Mouse (Mus musculus) liver, embryonic 14.5 days (tissue): ENCODE measurements around the gene Ttc41. TPM values are rescaled to one million over a fixed set of nuclear protein-coding genes. Genes with fewer than 3 reads are reported as not detected.
"Not testable (repeated sequence)": the region's sequence is repeated elsewhere in the genome, so short reads cannot be mapped to it uniquely, and the experiment has no call there.

Experiments
- ATAC-seq: fragments of 200-750 bp; cut with Nextera tagmentation; 2 replicates; pipeline ENCODE4 v1.8.0; 2017; ENCODE audit warnings: moderate number of reproducible peaks, mild to moderate bottlenecking, moderate library complexity; ENCODE audit not compliant: insufficient read depth
- DNase-seq, 3 experiments: peaks; one replicate each; pipeline ENCODE4 v3.0.0-alpha.2; 2012 to 2013; ENCODE audit warnings: low read depth in 3 of 3, low spot score in 3 of 3
- H3K27ac ChIP-seq: fragments of 300-500 bp; sonication (generic); 2 replicates; pipeline ENCODE4 v1.5.1; 2014; ENCODE audit warnings: moderate library complexity, mild to moderate bottlenecking, control low read depth, inconsistent platforms
- H3K27me3 ChIP-seq: fragments of 300-500 bp; sonication (generic); 2 replicates; pipeline ENCODE4 v1.6.1; 2014; ENCODE audit warnings: mild to moderate bottlenecking, low read length, moderate library complexity; ENCODE audit not compliant: control insufficient read depth, insufficient read depth
- H3K36me3 ChIP-seq: fragments of 300-500 bp; sonication (generic); replicated peaks from 2 replicates; pipeline ENCODE4 v1.6.1; 2014; ENCODE audit warnings: low read depth; ENCODE audit not compliant: control insufficient read depth, insufficient read depth
- H3K4me1 ChIP-seq, 2 experiments: fragments of 200-500 bp in 1 of 2; fragments of 300-500 bp in 1 of 2; sonication (generic) in 1 of 2; replicated peaks; 2 replicates each; pipeline ENCODE4 v1.6.1; 2012 to 2014; ENCODE audit warnings: antibody characterized with exemption in 1 of 2, inconsistent platforms in 1 of 2, low read length in 1 of 2; ENCODE audit not compliant: control insufficient read depth in 2 of 2, insufficient read depth in 2 of 2
- H3K4me2 ChIP-seq: fragments of 300-500 bp; sonication (generic); 2 replicates; pipeline ENCODE4 v1.6.1; 2014; ENCODE audit warnings: low read depth, mild to moderate bottlenecking, control low read depth, moderate library complexity
- H3K4me3 ChIP-seq, 2 experiments: fragments of 200-500 bp in 1 of 2; fragments of 300-500 bp in 1 of 2; sonication (generic) in 1 of 2; 2 replicates each; pipeline ENCODE4 v1.5.1; 2012 to 2014; ENCODE audit warnings: low read depth in 2 of 2, low read length in 2 of 2, mild to moderate bottlenecking in 2 of 2, control low read depth in 1 of 2, inconsistent platforms in 1 of 2, moderate library complexity in 1 of 2; ENCODE audit not compliant: insufficient read depth in 1 of 2
- H3K9ac ChIP-seq: fragments of 300-500 bp; sonication (generic); replicated peaks from 2 replicates; pipeline ENCODE4 v1.6.1; 2014; ENCODE audit warnings: mild to moderate bottlenecking, control low read depth, moderate library complexity
- H3K9me3 ChIP-seq: fragments of 300-500 bp; sonication (generic); 2 replicates; pipeline ENCODE4 v1.6.1; 2016; ENCODE audit warnings: low read length, mixed read lengths; ENCODE audit not compliant: control insufficient read depth
- CTCF ChIP-seq: IDR thresholded peaks from 2 replicates; pipeline ENCODE4 v1.5.1; 2016; ENCODE audit warnings: antibody characterized with exemption, low read depth, control low read depth
- EP300 ChIP-seq: IDR thresholded peaks from 2 replicates; pipeline ENCODE4 v1.6.1; 2016; ENCODE audit warnings: antibody characterized with exemption, low read depth
- WGBS: fragments of 180-500 bp; shearing (Covaris S2); extraction: QIAGEN DNeasy Blood & Tissue Kit; methylation state at CpG from one replicate; pipeline ENCODE4 v1.1.7; 2014; ENCODE audit not compliant: insufficient replicate concordance; 5-methylcytosine and 5-hydroxymethylcytosine counted together
- polyA plus RNA-seq, 2 experiments: library from polyadenylated mRNA; depleted of rRNA in 1 of 2; stranded (reverse) in 1 of 2; unstranded in 1 of 2; fragments of >200 nt; fragmentation: Nextera tagmentation in 1 of 2; extraction: Ambion mirVana in 1 of 2; gene quantifications; 2 replicates each; pipeline versions ENCODE4 v1.2.1 to v1.2.3; 2012 to 2014

Ttc41 gene
- 0.70 and 1.0 TPM in 2 replicates for polyA plus RNA-seq (2012; rRNA removed)
- 0.34 and 0.39 TPM in 2 replicates for polyA plus RNA-seq (2014; fragmentation: Nextera tagmentation; extraction: Ambion mirVana)

DNA sequence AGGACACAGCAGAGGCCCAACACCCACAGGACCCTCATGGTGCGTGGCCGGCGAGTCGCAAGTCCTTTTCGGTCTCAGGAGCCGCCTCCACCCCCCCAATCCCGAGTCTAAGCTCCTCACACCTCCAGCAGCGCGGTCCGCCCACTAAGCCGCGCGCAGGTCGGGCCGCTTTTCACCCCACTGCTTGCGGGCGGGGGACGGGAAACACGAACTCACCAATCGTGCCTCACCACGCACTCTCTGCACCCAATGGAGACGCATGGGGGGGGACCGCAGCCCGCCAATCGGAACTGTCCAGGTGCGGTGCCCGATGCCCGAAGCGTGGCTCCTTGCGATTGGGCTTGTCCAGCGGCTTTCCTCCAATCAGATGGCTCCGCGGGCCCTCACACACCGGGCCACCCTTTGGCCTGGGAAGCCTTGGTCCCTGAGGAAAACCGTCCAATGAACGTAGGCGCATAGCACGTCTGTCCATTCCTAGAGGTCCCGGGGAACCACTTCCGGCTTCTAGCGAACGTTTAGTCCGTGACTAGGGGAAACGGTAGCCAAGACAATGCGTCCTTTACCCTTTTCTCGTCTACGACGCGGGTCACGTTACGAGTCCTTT, at the start of gene Ttc41, which contains the start of gene Hsp90b1:
TSS of gene Ttc41 (plus strand) at position 494 of the 604 bp plus-strand sequence.
TSS of gene Hsp90b1 (minus strand) at position 192 of the 604 bp plus-strand sequence.
- H3K36me3 ChIP-seq, result peaks cover 30% of the 10 kb centered on the region
- peak within 1 kb of the TSS; percentile 86 for H3K9ac ChIP-seq
- peak within 1 kb of the TSS; percentile 81 for H3K4me3 ChIP-seq
- DNase-seq (peak; percentile 98), ATAC-seq (peak; percentile 93)
- under 1% methylated on average over 51 of the region's 51 CpGs for WGBS
- H3K27me3 ChIP-seq, result no peaks in the 10 kb centered on the region
- peak within 1 kb of the TSS; percentile 90 for H3K4me2 ChIP-seq
- no peaks in the 10 kb centered on the region for H3K9me3 ChIP-seq
- peaks cover 17 to 29% of the 10 kb centered on the region in 2 experiments for H3K4me1 ChIP-seq
- peak within 1 kb of the TSS; percentile 80 for H3K27ac ChIP-seq
- TF ChIP-seq EP300 (peak; percentile 48), CTCF (0 out of 2 replicates have a peak, but pooled peaks have one; percentile 1)

GRCm38 (mm10) chr10:86670550-86670949, 35.1 kb upstream of the Ttc41 start:
- H3K27me3 ChIP-seq, H3K4me3 ChIP-seq, DNase-seq, H3K27ac ChIP-seq, H3K4me2 ChIP-seq, H3K9me3 ChIP-seq, H3K4me1 ChIP-seq, ATAC-seq, H3K36me3 ChIP-seq, H3K9ac ChIP-seq: not testable (repeated sequence)
- 58% methylated on average over 4 of the region's 4 CpGs for WGBS

DNA sequence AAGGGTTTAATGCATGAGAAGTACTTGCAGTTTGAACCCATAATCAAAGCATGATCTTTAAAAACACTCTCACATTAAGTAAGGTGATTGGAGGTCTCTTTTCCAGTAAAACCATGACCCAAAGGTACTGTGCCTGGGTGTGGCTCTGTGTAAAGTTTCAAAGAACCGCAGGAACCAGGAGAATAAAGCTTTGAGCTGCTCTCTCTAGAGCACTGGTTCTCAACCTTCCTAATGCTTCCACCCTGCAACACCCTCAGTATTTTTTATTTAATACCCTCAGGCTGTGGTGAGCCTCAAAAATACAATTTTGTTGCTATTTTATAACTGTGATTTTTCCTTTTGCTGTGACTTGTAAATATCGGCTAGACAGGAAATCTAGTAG, 20.8 kb upstream of the Ttc41 start:
- not testable (repeated sequence) for H3K9me3 ChIP-seq, H3K27me3 ChIP-seq, DNase-seq, H3K9ac ChIP-seq, H3K4me1 ChIP-seq, H3K36me3 ChIP-seq, H3K27ac ChIP-seq
- ATAC-seq, result 0 out of 2 replicates have a peak, but pooled peaks have one; percentile 1
- Histone ChIP-seq H3K4me2 (peak overlapping the region; percentile 76), H3K4me3 (peak overlapping the region in 1 of 2 experiments; percentile 73; a peak in 2 of 4 replicates)
- 31% methylated on average over 2 of the region's 2 CpGs for WGBS

DNA sequence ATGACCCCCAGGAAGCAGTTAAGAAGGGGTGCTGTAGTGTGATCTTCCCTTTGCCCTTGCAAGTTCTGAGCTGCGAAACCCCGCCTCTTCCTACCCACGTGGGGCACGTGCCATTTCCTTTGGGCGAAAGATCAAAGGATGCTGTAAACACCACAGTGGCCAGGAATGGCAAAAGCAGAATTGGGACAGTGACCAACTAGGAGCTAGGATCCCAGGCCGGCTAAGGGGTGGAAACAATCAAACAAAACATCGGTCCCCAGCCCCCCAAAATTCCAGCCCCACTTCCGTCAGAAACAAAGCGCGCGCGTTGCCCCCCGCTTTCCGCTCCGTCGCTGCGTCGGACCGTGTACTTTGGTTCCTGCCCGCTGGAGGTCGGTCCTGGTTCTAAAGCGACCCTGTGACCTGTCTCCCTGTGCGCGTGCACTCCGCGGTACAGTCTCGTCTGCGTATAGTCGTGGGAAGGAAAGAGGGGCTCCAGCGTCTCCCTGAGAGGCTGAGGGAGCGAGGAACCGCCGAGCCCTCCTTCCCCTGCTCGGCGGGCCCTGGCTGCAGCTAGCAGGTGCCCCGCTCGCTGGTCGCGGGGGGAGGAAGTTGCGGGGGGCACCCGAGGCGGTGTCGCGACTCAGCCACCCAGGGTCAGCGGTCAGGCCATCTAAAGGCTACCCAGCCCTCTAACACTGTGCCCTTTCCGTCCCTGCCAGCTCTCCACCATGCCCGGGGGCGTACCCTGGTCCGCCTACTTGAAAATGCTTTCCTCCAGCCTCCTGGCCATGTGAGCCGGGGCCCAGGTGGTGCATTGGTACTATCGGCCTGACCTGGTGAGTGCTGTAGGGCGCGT, 20.2 kb upstream of the Ttc41 start:
- H3K9me3 ChIP-seq, H3K27me3 ChIP-seq, H3K4me1 ChIP-seq, H3K36me3 ChIP-seq: not testable (repeated sequence)
- ATAC-seq (peak; percentile 88), DNase-seq (peak; percentile 46 to 61 (median 49))
- peak overlapping the region; percentile 90 for H3K9ac ChIP-seq
- WGBS, result under 1% methylated on average over 53 of the region's 53 CpGs
- peak overlapping the region; percentile 76 for H3K4me2 ChIP-seq
- peak overlapping the region; percentile 73 to 93 for H3K4me3 ChIP-seq
- peak overlapping the region; percentile 27; the same call in 1 of the 2 replicates for H3K27ac ChIP-seq

GRCm38 (mm10) chr10:86686017-86686360, 19.6 kb upstream of the Ttc41 start:
- not testable (repeated sequence) for H3K9me3 ChIP-seq, DNase-seq, H3K4me1 ChIP-seq, H3K27me3 ChIP-seq, H3K27ac ChIP-seq
- H3K4me3 ChIP-seq, result peak overlapping the region; percentile 73 to 93
- peak overlapping the region; percentile 90 for H3K9ac ChIP-seq
- H3K36me3 ChIP-seq, result peaks cover 10% of the 10 kb centered on the region
- peak; percentile 24 for ATAC-seq
- WGBS, result 22% methylated on average over 9 of the region's 9 CpGs
- H3K4me2 ChIP-seq, result peak overlapping the region; percentile 76
